Mouse (Mus musculus): ENCODE measurements around the gene Zxdb.

- TF ChIP-seq CTCF (IDR thresholded peaks at IDR 0.05; ENCODE audit: control insufficient read depth, insufficient read depth, insufficient replicate concordance, low read depth, low read length): no peak
- TF ChIP-seq POLR2A (IDR thresholded peaks at IDR 0.05; ENCODE audit: control insufficient read depth, low read depth, low read length): no peak
Measured at GRCm38 (mm10) chrX:94773876-94774275, 49.5 kb downstream of the Zxdb start.

All from testis, adult 2 months (tissue).